Mouse (Mus musculus) urinary bladder, adult 2 months (tissue): ENCODE results near the gene Fam53a. TPM values are rescaled to one million over a fixed set of nuclear protein-coding genes. Genes with fewer than 3 reads are reported as not detected.
A peak's percentile ranks its signal among the peaks of the same experiment; 100 is the strongest.

Experiments used
- DNase-seq: peaks from one replicate; pipeline ENCODE4 v3.0.0; 2022; ENCODE audit warnings: low spot score
- polyA plus RNA-seq: library from polyadenylated mRNA; depleted of rRNA; stranded (reverse); fragments of >200 nt; gene quantifications from 2 replicates; pipeline ENCODE4 v1.2.3, GENCODE M21; 2012

Fam53a gene
- polyA plus RNA-seq, 1 experiment: 20.9 TPM

DNA sequence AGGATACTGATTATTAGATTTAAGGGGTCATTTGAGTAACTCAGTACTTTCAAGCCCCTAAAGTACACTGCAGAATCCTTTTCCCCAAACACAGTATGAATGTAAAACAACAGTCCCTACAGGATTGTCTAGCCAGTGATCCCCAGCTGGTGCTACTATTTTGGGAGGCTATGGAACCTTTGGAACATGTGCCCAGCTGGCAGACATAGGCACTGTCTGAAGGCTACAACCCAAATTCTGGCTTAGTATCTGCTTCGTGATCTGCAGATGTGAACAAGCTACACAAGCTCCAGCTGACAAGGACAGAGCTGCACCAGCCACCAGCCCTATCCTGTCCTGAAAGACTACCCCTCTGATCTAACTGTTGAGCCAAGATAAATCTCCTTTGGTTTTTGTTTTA lies 3.1 kb upstream of the Fam53a start:
- DNase-seq: no peak

GRCm38 (mm10) chr5:33630615-33631014 lies 1.2 kb upstream of the Fam53a start:
- DNase-seq: no peak

- DNase-seq: peak; percentile 38
Measured at GRCm38 (mm10) chr5:33630061-33630460, 626 bp upstream of the Fam53a start.

DNA sequence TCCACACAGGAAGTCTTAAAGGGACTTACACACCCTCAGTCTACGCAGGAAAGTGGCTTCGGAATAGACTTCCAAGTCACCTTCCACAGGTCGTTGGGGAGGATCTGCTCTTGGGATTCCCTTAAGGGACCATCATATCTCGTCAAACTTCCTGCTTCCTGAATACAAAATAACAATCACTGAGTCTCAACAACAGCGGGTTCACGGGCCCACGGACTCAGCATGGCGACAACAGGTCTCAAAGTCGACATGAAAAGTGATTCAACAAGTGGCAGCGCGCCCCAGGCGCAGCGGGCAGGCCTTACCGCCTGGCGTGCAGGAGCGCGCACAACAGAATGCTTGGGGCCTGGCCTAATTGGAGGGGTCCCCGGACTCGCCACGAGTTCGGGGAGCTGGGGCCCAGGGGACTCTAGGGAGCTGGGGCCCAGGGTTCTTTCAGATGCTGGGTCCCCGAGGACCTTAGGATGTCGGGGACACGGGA lies 575 bp downstream of the Fam53a start:
- DNase-seq: peak; percentile 62

GRCm38 (mm10) chr5:33627968-33628367 lies 1.5 kb downstream of the Fam53a start:
- no peak for DNase-seq

GRCm38 (mm10) chr5:33623766-33624165 lies 5.7 kb downstream of the Fam53a start:
- no peak for DNase-seq

GRCm38 (mm10) chr5:33622671-33623070 lies 6.8 kb downstream of the Fam53a start:
- DNase-seq: no peak

GRCm38 (mm10) chr5:33614391-33614790 lies 15.0 kb downstream of the Fam53a start:
- DNase-seq: no peak

DNA sequence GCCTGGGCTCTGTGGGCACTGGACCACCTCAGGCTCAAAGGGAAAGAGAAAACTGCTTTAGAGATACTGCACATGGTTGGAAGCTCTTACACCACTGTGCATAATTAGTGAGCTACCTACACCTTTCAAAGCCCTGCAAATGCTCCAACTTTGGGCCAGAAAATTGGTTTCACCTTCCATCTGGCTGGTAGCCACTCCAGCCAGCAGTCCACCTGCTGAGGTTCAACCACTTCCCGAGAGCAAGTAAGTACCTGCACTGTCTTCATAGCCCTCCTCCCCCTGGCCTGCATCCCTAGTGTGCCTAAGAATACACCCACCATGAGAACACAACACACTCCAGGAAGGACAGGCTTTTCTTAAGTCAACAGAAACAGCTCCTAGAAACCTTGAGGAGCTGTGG lies 17.6 kb downstream of the Fam53a start:
- no peak for DNase-seq

GRCm38 (mm10) chr5:33609226-33609625 lies 20.2 kb downstream of the Fam53a start:
- DNase-seq: no peak

GRCm38 (mm10) chr5:33607434-33607833 lies 22.0 kb downstream of the Fam53a start:
- no peak for DNase-seq

DNA sequence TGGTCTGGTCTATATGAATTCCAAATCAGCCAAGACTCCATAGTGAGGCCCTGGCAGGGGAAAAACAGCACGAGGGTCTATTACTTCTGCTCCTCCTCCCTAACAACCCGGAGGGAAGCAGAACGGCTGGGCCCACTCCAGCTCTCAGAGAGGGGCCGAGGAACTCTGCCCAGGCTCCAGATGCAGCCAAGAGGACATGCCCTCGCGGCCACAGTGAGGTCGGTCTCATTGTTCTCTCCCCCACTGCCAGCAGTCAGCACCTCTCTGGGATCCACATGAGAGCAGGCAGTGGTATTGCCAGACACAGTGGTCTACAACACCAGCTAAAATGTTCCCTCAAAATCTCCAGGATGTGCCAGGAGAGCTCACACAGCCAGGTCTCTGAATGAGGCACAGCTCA lies 22.8 kb downstream of the Fam53a start:
- DNase-seq: no peak

DNA sequence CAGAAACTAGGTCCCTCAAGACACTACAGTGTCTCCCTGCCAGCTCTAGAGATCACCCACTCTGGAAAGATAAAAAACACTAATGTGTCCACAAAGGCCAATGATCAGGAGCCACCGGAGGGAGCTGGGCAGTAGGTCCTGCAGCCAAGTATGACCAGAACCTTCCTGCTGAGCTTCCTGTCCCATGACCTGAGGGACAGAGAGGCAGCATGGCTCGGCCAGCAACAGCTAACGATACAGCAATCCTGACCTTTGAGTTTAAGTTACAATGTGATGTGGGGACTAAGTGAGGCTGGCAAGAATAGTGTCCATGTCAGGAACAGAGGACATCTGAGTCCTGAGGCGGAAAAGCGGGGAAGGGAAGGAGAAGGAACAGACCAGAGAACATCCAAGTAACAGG lies 24.1 kb downstream of the Fam53a start:
- DNase-seq: no peak

GRCm38 (mm10) chr5:33593620-33594019 lies 35.8 kb downstream of the Fam53a start:
- DNase-seq: no peak

DNA sequence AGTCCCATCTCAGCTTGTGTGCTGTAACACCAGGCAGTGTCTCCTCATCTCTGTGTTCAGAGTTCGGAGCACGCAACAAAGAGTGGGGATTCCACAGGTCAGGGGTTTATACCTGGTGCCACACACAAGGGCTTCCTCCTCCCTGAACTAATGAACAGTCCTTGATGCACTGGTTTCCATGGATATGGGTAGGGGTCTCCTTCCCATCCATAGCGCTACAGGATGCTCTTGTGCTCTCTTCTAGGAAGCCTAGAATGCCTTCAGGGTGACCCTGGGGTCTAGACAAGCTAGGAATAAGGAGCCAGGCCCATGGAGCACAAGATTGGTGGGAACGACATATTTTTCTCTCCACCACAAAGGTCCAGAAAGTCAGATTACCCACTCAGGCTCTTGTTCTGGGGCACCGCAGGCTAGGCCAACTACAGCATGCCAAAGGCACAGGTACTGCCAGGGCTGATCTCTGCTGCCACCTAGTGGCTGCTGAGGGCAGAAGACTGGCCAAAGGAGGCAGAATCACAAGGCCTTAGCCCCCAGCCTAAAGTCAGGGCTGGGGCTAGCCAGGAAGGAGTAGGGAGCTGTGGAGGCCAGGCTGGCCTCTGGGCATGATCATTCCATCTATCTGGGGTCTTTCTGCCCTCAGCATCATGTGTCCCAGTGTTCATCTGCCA lies 40.1 kb downstream of the Fam53a start:
- peak; percentile 52 for DNase-seq

DNA sequence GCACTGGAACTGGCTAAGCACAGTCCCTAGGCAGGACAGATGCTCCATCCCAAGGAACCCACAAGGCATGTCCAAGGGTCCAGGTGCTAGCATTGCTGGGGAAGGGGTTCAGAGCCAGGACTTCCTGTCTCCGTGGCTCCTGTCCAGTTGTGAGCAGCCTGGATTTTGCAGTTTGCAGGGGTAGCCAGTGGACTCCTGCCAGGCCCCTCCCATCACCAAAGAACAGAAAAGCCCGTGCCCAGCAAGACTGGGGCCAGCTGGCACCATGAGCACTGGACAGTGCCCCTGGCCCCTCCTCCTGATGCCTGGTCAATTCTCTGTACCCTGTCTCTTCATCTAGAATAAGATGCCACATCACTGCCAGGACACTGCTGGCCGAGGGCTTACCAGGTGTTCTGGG lies 41.4 kb downstream of the Fam53a start:
- DNase-seq: no peak

- no peak for DNase-seq
Measured at GRCm38 (mm10) chr5:33587498-33588058, 41.9 kb downstream of the Fam53a start.

DNA sequence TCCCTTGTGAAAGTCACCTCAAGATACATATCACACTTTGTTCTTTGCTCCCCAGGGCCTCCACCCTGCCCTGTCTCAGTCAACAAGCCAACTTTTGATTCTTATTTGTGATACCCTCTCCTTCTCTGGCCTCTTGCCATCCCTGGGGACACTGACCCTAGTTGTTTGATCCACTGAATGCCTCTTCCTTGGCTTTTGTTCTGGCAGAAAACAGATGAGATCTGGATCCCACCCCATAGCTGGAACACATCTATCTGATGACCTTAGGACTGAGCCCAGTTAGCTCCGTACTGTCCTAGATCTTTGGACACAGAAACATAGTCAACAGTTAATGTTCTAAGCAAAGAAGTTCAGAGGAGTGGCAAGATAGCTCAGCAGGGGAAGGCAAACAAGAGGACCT lies 49.1 kb downstream of the Fam53a start:
- no peak for DNase-seq

DNA sequence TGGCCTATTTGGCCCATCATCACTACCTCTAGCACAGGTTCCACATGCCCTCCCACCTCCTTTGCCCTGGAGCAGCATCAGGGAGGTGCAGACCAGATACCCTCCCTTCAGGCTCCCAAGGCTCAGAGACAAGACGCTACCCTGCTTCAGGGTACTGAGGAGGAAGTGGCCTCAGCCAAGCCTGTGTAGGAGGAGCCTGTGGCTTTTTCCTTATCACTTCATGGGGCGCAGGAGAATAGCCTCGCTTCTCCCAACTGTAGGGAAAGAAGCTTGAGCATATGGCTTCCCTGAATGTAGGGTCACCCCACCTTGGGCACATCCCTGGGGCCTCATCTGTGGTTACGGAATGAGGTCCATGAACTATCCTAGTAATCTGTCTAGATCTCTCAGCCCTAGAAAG lies 55.2 kb downstream of the Fam53a start:
- no peak for DNase-seq

- no peak for DNase-seq
Measured at GRCm38 (mm10) chr5:33565886-33566285, 63.5 kb downstream of the Fam53a start.

GRCm38 (mm10) chr5:33556277-33556995 lies 73.0 kb downstream of the Fam53a start:
- no peak for DNase-seq
